Mouse (Mus musculus) thymus, postnatal 10 days (tissue): ENCODE measurements around the gene Hs6st3.

Source experiments
- DNase-seq, 2 experiments: peaks; one replicate each; pipeline ENCODE4 v3.0.0; 2021; ENCODE audit warnings: low spot score in 2 of 2

The Hs6st3 gene

GRCm38 (mm10) chr14:119137906-119138785 is at the start of gene Hs6st3:
TSS of gene Hs6st3 (plus strand) at chr14:119138341.
- DNase-seq: no peak

DNA sequence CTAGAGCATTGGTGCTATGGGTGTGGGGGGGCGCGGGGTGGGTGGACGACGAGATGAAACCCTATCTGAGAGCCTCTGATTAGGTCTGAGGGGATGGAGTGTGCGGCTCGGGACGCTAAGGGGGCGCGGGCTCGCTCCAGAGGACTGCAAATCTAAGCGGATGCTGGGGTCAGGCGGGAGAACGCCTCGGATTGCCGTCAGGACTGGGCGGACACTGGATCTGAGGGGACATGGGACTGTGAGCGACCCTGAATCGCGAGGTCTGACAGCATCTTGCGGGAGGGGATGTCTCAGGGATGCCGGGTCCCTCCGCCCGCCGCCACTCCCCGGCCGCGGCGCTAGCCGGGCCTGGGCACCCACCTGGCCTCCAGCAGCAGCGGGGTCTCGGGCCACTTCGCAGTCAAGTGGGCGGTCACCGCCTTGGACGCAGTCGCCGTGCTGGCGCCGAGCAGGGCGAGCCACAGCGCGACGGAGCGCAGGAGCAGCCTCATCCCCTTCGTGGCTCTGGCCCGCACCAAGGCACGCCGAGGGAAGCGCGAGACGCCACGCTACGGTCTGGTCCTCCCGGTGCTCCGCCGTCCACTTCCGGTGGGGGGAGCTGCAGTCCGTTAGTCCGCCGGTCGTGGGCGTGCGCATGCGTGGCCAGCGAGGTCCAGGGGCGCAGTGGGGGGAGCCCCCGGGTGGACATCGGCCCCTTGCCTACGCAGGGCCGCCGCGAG is 39.1 kb upstream of the Hs6st3 start, which contains the start of gene Uggt2:
Uggt2 (minus strand) TSS at position 580 of the 719 bp plus-strand sequence.
- peak in 1 of 2 experiments; percentile 6 for DNase-seq

- DNase-seq: no peak
These were observed 38.6 kb upstream of the Hs6st3 start for GRCm38 (mm10) chr14:119099570-119099891.

GRCm38 (mm10) chr14:119107591-119107990 is 30.6 kb upstream of the Hs6st3 start:
- DNase-seq: no peak

DNA sequence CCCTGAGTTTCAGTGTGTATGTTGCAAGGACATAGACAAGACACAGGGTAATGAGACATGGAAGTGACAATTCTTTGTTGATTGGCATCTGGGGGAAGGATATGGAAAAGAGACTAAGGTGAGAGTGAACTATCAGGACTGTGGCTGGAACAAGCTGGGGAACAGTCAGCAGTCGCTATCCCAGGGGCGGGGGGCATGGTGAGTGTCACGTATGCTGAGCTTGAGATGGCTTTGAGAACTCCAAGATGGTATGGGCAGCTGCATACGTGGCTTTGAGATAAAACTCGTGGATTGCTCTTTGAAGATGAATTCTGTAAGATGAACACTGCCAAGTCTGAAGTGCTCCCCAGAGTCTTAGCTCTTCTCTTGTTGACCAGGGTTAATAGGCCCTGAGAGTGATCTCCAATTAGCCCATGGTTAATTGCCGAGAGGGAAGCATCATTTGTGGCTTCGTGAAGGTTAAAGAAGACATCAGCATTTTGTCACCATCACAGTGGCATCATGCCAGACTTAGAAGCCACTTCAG is 29.3 kb upstream of the Hs6st3 start:
- DNase-seq: no peak

GRCm38 (mm10) chr14:119109776-119110218 is 28.3 kb upstream of the Hs6st3 start:
- no peak for DNase-seq

DNA sequence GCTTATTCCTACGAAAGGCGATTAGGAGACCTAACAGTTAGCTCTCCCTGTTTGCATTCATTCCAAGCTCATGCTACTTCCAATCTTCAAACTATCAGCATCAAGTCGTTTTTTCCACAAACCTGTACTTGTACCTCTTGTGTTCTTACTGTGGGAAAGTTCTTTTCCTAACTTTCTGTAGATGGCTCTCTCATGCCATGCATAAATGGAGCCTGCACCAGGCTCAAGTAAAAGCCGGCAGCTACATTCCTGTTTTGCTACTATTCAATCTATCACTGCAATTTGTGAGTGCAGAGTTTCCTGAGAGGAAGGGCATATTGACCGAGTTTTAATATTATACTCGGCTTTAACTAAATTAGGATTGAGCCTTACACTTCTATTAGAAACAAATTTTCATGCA is 25.6 kb upstream of the Hs6st3 start:
- no peak for DNase-seq

GRCm38 (mm10) chr14:119123582-119123981 is 14.6 kb upstream of the Hs6st3 start:
- no peak for DNase-seq

DNA sequence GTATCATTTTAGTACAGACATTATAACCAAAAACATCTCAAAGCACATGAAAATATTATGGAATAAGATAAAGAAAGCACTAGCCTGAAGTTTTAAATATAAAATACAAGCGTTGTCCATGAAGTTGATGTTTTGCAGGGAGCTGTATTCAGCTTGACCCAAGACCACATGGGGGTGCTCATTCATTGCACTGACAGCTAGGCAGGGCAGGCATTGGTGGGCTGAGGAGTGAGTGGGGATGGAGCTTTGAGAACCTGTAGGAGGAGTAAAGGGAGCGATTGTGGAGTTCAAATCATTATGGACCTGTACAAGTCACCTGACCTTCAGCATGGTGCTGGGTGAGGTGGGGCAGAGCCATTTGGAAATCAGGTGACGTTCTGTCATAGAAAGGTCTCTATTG is 14.1 kb upstream of the Hs6st3 start:
- DNase-seq: no peak

DNA sequence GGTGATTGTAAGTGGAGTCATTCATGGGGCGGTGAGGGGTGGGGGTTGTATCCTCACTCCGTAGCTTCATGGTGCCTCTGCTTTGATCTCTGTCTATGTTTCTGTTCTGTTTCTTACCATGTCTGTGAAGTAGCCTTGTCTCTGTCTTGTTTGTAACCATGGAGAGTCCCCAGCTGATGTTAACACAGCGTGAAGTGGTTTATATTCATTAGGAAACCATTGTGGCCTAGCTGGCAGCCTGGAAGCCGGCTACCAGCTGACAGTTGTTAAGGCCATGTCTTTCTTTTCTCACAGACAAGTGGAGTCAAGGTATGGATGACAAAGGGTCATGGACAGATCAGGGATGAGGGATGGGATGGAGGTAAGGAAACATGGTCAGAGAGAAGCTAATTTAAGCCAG is 12.3 kb upstream of the Hs6st3 start:
- DNase-seq: no peak

GRCm38 (mm10) chr14:119127330-119127729 is 10.8 kb upstream of the Hs6st3 start:
- no peak for DNase-seq

DNA sequence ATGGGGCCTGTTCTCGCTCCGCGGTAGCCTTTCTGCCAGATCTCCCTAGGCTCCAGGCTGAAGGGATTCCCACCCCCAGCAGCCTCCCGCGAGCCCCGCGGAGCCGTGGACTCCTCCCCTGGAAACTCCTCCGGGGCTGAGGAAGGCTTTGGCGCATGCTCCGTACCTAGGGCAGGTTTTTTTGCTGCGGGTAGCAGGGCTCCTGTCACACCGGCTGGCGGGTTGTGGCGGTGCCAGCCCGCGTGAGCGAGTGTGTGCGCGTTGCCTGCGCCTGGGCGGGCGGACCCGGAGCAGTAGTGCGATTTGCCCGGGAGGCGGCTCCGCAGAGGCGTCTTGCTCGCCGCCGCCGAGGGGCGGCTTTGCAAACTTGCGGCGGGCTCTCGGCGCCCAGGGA is 632 bp upstream of the Hs6st3 start:
- peak in 1 of 2 experiments; percentile 16 for DNase-seq

- no peak for DNase-seq
These were observed 602 bp downstream of the Hs6st3 start for GRCm38 (mm10) chr14:119138786-119139100.

- no peak for DNase-seq
These were observed 1.3 kb downstream of the Hs6st3 start for GRCm38 (mm10) chr14:119139381-119139950.

GRCm38 (mm10) chr14:119153088-119153487 is 14.9 kb downstream of the Hs6st3 start:
- DNase-seq: no peak

- no peak for DNase-seq
These were observed 55.8 kb downstream of the Hs6st3 start for GRCm38 (mm10) chr14:119193905-119194304.

- no peak for DNase-seq
These were observed 65.4 kb downstream of the Hs6st3 start for GRCm38 (mm10) chr14:119203508-119203907.

DNA sequence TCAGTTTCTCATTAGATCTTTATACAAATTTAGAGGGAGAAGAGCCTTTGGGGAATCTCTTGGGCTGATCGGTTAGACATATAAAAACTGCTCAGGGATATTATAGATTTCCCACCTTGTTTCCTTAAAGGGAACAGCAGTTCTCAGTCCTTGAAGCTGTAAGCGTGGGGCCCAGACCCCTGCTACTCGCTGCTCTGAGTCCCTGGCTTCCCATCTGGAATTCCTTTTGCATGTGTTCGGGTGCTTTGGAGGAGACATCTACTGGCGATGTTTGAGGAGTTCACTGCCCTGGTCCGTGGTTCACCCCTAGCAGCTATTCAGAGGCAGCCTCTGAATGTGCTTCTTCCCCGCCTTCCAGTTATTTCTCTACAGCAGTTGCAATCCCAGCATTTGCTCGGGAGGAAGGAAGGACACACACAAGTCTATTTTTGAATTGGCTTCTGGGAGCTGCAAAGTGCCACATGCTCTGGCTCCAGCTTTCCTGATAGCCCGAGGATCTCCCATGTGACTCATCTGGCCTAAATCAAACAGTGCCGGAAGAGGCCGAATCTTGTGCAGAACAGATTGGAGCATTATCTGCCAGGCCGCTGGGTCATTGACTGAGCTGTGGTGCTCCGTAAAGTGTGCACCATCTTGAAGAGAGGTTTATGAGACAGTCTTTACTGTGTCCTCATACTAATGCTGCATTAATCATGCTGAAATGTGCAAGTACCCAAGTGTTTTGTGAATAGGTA is 77.6 kb downstream of the Hs6st3 start:
- DNase-seq: no peak

DNA sequence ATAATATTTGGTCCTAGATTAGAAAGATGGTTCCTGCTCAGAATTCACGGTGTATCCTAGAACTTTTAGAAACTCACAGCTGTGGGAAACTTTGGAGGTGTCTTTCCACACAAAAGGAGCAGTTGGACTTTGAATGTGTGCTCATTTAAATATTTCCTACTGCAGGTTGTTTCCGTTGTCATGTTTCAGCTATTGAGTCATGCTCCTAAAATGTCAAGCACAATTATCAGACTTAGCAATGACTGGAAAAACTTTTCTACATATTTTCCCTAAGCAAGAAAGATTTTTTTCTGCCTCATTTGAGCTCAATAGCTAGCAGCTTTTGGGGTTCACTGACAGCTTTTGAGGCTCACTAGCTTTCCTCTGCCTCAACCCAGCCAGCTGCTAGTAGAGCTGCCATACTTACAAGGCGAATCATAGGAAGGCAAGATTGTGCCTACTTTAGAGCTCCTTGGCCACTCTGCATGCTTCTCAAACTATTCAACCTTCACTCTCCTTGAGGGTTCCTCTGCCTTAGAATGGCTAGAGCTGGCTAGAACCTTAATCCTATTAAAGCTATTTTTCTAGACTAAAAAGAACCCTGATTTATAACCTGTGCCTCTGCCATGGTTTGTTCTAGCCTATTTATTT is 89.7 kb downstream of the Hs6st3 start:
- DNase-seq: no peak

GRCm38 (mm10) chr14:119233598-119233997 is 95.5 kb downstream of the Hs6st3 start:
- DNase-seq: no peak

GRCm38 (mm10) chr14:119247131-119247530 is 109.0 kb downstream of the Hs6st3 start:
- no peak for DNase-seq
